Mouse (Mus musculus) kidney, postnatal 25 days (tissue): ENCODE results near the gene Usp46.
"Not testable (repeated sequence)": the region's sequence is repeated elsewhere in the genome, so short reads cannot be mapped to it uniquely, and the experiment has no call there.

Experiments used
- DNase-seq, 2 experiments: peaks; one replicate each; pipeline ENCODE4 v3.0.0; 2021; ENCODE audit warnings: mixed read lengths in 2 of 2

Gene Usp46

GRCm38 (mm10) chr5:74020506-74020905 lies 47.7 kb downstream of the Usp46 start:
- DNase-seq, result no peak

DNA sequence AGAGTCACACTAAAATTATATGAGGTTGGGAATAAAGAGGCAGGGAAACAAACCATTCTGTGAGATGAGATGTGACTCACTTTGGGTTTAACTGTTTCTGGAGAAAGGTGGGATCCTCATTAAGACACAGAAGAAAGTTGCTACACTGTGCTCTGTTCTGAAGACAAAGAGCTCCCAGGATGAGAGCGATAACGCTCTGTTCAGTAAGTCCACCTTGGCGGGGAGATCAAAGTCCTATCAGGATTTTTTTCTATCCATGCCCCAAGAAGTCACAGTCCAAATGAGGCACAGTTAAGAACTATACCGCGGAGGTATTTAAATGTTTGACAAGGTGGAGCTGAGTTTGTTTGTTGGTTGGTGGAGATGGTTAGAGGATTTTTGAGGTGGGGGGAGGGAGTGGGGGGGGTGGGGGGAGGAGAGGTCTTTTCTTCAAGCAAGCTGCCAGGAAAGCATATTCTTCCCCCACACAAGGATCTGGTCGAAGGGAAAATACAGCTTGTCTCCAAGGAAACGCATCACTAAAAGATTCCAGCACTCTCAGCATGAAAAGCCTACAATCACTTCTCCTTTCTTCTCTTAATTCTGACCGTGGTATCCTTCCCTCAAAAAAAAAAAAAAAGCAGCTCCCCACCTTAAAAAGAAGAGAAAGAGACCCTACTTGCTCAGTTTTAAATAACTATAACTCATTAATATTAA lies 49.2 kb downstream of the Usp46 start:
- DNase-seq, result no peak

DNA sequence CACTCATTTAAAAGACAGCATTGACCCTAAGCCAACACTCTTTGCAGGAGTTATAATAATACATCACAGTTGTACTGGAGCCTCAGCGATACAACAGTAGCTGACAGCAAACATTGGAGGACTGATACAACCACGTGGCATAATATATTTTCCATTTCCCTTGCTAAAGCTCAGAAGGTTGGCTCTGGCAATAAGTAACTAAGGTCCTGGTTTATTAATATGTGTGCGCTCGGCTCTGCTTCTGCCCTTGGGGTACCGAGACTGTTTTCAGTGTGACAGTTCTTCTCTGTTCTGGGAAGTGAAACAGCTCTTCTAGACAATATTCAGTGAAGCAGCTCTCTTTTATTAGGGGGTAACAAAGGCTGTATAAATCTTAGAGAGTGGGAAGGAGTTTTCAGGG lies 50.7 kb downstream of the Usp46 start:
- peak; percentile 48 to 52 for DNase-seq

- DNase-seq, result peak; percentile 84 to 94
Measured at GRCm38 (mm10) chr5:74011629-74012028, 56.6 kb downstream of the Usp46 start.

DNA sequence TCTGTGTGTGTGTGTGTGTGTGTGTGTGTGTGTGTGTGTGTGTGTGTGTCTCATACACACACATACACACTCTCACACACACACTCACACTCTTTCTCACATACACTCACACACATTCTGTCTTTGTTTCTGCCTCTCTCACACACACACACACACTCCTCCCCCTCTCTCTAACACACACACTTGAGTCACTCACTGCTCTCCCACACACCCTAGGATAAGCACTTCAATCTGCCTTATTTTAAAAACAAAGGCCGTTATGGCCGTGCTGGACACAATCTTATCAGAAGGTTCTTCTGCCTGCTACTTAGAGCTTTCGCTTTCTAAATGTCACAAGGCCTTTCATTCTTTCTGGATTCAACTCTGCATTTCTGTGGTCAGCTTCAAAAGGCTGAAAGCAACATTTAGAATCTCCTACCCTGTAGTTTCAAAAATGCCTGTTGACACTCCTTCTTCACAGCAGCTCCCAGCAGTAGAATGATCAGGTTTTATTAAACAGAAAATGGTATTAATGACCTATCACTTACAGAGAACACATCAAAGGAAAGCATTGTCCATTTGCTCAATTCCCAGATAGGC lies 60.6 kb downstream of the Usp46 start:
- no peak for DNase-seq

DNA sequence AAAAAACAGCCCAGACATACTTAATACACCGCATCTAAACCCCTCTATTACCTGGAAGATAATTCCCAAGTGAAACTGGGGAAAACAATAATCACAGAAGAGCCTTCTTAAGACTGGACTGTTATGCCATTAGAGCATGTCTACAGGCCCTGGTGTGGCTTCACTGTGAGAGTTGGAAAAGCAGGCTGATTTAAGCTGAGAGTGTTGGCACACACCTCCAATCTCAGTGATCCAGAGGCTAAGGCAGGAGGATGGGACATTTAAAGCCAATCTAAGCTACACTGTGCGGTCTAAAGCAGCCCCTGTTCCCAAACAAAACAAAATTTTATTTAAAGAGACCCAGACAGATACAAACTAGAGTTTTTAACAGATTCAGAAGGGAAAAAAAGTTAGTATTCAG lies 62.3 kb downstream of the Usp46 start:
- DNase-seq, result no peak

DNA sequence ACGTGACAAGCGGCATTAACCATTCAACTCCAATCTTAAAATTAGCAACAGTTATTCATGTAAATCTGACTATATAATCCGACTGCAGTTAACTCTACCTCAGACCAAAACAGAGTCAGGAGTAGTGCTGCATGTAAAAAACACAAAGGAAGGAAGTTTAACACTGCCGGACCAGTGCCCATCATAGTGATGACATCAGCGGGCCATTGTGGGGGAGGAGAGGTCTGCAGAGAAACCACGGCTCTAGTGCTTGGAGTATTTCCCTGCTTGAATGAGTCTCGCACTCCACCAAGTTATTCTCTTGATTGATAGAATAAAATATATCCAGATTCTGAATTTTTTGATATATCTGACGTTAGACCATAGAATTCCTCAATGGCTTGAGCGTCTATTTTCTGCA lies 66.5 kb downstream of the Usp46 start:
- no peak for DNase-seq

DNA sequence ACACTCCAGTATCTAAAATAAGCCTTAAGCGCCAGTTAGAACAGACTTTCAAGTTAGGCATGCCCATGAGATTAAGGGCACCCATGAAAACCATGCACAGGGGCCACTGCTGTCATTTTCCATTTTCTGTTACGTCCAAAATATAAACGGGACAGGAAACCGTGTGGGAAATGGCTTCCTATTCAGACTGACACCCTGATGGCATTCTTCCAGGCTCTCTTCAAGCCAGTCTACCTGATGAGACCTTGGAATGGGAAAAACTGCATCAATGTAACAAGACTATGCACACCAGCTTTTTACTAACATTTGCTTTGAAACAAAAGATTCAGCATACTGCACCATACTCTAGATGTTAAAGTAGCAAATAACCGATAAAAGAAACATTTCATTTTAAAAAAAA lies 69.3 kb downstream of the Usp46 start:
- no peak for DNase-seq

GRCm38 (mm10) chr5:73994850-73995249 lies 73.4 kb downstream of the Usp46 start:
- DNase-seq, result no peak

- peak; percentile 52 to 59 for DNase-seq
Measured at GRCm38 (mm10) chr5:73993538-73993937, 74.7 kb downstream of the Usp46 start.

- no peak for DNase-seq
Measured at GRCm38 (mm10) chr5:73992321-73992720, 75.9 kb downstream of the Usp46 start.

- DNase-seq, result no peak
Measured at GRCm38 (mm10) chr5:73989532-73989931, 78.7 kb downstream of the Usp46 start.

- no peak for DNase-seq
Measured at GRCm38 (mm10) chr5:73987777-73988560, 80.3 kb downstream of the Usp46 start.

- DNase-seq, result no peak
Measured at GRCm38 (mm10) chr5:73977426-73977825, 90.8 kb downstream of the Usp46 start.

- DNase-seq, result no peak
Measured at GRCm38 (mm10) chr5:73971701-73972100, 96.5 kb downstream of the Usp46 start.

DNA sequence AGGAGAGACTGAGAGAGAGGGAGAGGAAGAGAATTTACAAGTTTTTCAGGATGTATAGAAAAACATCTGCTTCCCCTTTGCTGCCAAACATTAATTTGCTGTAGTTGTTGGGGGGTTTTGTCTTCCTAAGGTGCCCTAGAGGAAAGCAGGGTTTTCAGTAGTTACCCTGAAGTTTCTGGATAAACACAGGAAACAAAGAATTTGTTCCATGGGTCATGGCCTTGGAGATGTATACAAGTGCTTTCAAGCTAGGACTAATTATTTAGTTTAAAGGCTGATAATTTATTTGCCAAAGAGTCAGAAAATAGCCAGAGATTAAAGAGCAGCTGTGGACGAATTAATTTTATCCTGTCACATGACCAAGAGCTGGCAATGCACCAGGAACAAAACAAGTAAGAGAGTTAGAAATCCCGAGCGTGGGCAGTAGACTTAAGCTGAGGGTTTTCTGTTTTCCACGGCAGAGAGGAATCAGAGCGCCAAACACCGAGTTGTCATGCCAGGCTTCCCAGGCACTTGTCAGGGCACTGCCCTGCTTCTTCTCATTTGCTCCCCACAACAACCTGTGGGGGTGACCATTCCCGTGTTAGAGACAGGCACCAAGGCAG lies 98.1 kb downstream of the Usp46 start:
- peak; percentile 56 to 79 for DNase-seq

DNA sequence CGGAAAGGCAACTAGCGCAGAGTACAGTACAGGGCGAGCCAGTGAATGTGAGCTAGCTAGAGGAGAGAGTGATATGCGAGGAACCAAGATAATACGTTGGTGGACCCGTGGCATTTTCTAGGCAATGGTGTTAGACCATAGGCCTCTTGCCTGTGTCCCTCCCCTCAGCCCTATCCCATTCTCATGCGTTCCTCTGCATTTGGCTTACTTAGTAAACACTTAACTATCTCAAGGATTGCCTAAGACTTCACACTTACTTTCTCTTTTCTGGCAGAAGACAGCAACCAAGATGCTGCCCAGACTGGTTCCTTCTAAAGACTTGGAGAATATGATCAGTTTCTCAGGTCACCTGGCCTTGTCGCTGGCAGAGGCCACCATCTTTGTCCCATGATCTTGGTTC lies 98.9 kb downstream of the Usp46 start:
- no peak for DNase-seq

GRCm38 (mm10) chr5:73959779-73960178 lies 108.5 kb downstream of the Usp46 start:
- DNase-seq, result no peak

DNA sequence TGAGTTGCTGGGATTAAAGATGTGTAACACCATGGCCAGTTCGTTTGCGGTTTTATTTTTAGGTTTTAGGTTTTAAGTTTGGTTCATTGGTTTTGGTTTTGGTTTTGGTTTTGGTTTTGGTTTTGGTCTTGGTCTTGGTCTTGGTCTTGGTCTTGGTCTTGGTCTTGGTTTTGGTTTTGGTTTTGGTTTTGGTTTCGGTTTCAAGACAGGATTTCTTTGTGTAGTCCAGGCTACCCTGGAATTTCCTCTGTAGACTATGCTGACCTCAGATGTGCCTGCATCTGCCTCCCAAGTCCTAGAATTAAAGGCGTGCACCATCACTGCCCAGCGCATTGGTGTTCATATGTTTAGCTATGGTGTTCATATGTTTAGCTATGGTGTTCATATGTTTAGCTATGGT lies 109.6 kb downstream of the Usp46 start:
- not testable (repeated sequence) for DNase-seq

GRCm38 (mm10) chr5:73958096-73958495 lies 110.1 kb downstream of the Usp46 start:
- no peak for DNase-seq

DNA sequence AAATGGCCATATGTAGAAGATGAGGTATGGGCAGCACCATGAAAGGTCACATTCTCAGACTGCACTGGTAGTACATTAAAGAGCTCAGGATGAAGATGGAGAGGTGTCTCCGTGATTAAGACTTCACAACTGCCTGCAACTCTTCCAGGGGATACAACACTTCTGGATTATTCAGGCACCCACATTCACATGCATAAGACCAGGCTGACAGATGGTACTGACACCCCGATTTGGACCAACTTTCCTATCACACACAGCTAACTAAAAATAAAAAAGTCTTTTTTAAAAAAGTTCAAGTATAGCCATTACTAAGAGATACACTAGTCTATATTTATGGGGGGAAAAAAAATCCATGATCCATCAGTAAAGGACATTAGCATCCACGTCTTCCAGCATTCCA lies 112.5 kb downstream of the Usp46 start:
- DNase-seq, result no peak

DNA sequence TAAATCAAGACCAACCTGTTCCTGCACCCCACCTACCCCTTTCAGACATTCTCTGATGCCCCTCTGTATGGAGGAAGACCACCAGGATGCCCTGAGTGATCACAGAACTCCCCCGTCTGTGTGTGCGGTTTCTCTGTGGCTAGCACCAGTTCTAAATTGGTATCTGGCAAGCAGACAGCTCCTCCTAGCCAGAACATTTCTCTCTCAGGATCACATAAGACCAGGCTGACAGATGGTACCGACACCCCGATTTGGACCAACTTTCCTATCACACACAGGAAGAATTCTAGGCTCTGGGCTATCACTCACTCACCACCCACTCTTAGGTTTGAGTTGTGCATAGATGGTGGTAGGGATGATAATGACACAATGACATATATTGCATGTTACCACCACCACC lies 113.2 kb downstream of the Usp46 start:
- no peak for DNase-seq

DNA sequence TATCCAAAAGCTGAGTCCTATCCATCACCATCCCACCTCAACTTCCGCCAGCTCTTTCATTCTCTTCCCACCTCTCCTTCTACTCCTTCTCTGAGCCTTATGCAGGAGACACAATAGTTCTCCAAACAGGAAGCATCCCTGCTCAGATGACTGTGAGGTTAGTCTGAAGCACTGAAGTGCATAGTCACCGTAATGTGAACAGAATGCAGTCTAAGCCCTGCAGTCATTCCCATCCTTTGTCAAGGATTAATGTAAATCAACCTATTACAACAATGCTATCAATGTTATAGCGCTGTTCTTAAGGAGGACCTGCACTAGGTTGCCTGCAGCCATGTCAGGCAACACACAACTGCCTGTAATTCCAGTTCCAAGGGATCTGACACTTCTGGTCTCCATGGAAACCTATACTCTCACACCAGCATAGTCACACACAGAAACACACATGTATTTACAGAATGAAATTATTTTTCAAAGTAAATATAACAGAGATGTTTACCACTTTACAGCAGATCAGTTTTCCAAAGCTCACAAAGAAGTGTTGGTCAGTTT lies 115.1 kb downstream of the Usp46 start:
- no peak for DNase-seq
